Mouse (Mus musculus): ENCODE data around the gene Mamdc4. TPM values are rescaled to one million over a fixed set of nuclear protein-coding genes. Genes with fewer than 3 reads are reported as not detected.

The Mamdc4 gene
- total and polyA plus RNA-seq, 3 experiments = 17.6 to 21.6 TPM; not detected in 1

GRCm38 (mm10) chr2:25608671-25609070 is 34.0 kb upstream of the Mamdc4 start:
- no peaks in the 10 kb centered on the region for H3K9me3 ChIP-seq (replicated peaks; ENCODE audit: insufficient read depth, low read length)
- no peak for TF ChIP-seq MYB (IDR thresholded peaks at IDR 0.05; ENCODE audit: low read depth, low read length)
- TF ChIP-seq MAFK (IDR thresholded peaks at IDR 0.05; ENCODE audit: borderline replicate concordance, low read depth, low read length) = no peak
- 0 out of 2 replicates have a peak, but pooled peaks have one; percentile 0 for TF ChIP-seq MYC (IDR thresholded peaks at IDR 0.05; ENCODE audit: low read depth, low read length)
- TF ChIP-seq E2F4 (IDR thresholded peaks at IDR 0.05; ENCODE audit: borderline replicate concordance, low read depth, low read length) = peak; percentile 3; the same call in 1 of the 2 replicates
- TF ChIP-seq EP300 (IDR thresholded peaks at IDR 0.05; ENCODE audit: low read depth in 1 of 2, low read length in 2 of 2) = 0 out of 4 replicates have a peak, but pooled peaks of 1 of the 2 experiments have one; percentile 1
- TF ChIP-seq MXI1 (IDR thresholded peaks at IDR 0.05; ENCODE audit: low read depth, low read length) = no peak
- TF ChIP-seq SIN3A (IDR thresholded peaks at IDR 0.05; ENCODE audit: low read length) = peak; percentile 13; the same call in 1 of the 2 replicates
- TF ChIP-seq ETS1 (IDR thresholded peaks at IDR 0.05; ENCODE audit: low read depth, low read length) = peak; percentile 71; the same call in 1 of the 2 replicates
- no peak for TF ChIP-seq ZMIZ1 (IDR thresholded peaks at IDR 0.05; ENCODE audit: low read depth, low read length)
- DNase-seq (ENCODE audit: low read depth, low spot score) = no peak
- H3K9ac ChIP-seq (ENCODE audit: control insufficient read depth, low read depth, low read length, poor library complexity, severe bottlenecking) = peak overlapping the region; percentile 55
- H3K79me2 ChIP-seq (ENCODE audit: control insufficient read depth, insufficient read depth, low read length, poor library complexity) = peaks cover 28% of the 10 kb centered on the region
- H3K27ac ChIP-seq (ENCODE audit: control insufficient read depth, low read depth, low read length) = peak overlapping the region; percentile 37
- H3K27me3 ChIP-seq (ENCODE audit: control insufficient read depth in 1 of 2, insufficient read depth in 2 of 2, low read length in 2 of 2) = no peaks in the 10 kb centered on the region
- peak overlapping the region; percentile 27 to 37; a peak in 2 of 4 replicates for H3K4me3 ChIP-seq (ENCODE audit: control insufficient read depth in 1 of 2, insufficient read depth in 1 of 2, low read depth in 2 of 2, low read length in 2 of 2)
- peaks cover 0 to 18% of the 10 kb centered on the region in 2 experiments; a peak in 3 of 4 replicates for H3K4me1 ChIP-seq (ENCODE audit: control insufficient read depth in 1 of 2, insufficient read depth in 2 of 2, low read length in 2 of 2)
- peaks cover 0 to 16% of the 10 kb centered on the region in 2 experiments; a peak in 2 of 4 replicates for H3K36me3 ChIP-seq (ENCODE audit: control insufficient read depth in 1 of 2, insufficient read depth in 2 of 2, low read length in 2 of 2)

GRCm38 (mm10) chr2:25607761-25608622 is 33.3 kb upstream of the Mamdc4 start, which contains the start of gene Rabl6:
Gene Rabl6 (minus strand): TSS chr2:25608521.
- Histone ChIP-seq H3K79me2 (ENCODE audit: control insufficient read depth, insufficient read depth, low read length, poor library complexity) (peaks cover 28% of the 10 kb centered on the region), H3K27me3 (ENCODE audit: control insufficient read depth in 1 of 2, insufficient read depth in 2 of 2, low read length in 2 of 2) (no peaks in the 10 kb centered on the region), H3K27ac (ENCODE audit: control insufficient read depth, low read depth, low read length) (peak within 1 kb of the TSS; percentile 63), H3K9me3 (replicated peaks; ENCODE audit: insufficient read depth, low read length) (no peaks in the 10 kb centered on the region), H3K4me1 (ENCODE audit: control insufficient read depth in 1 of 2, insufficient read depth in 2 of 2, low read length in 2 of 2) (peaks cover 0 to 18% of the 10 kb centered on the region in 2 experiments; a peak in 3 of 4 replicates), H3K9ac (ENCODE audit: control insufficient read depth, low read depth, low read length, poor library complexity, severe bottlenecking) (peak within 1 kb of the TSS; percentile 99), H3K4me3 (ENCODE audit: control insufficient read depth in 1 of 2, insufficient read depth in 1 of 2, low read depth in 2 of 2, low read length in 2 of 2) (peak within 1 kb of the TSS; percentile 76 to 99), H3K36me3 (ENCODE audit: control insufficient read depth in 1 of 2, insufficient read depth in 2 of 2, low read length in 2 of 2) (peaks cover 0 to 16% of the 10 kb centered on the region in 2 experiments; a peak in 2 of 4 replicates)
- peak; percentile 94 for DNase-seq (ENCODE audit: low read depth, low spot score)
- peak; percentile 61 for TF ChIP-seq SIN3A (IDR thresholded peaks at IDR 0.05; ENCODE audit: low read length)
- peak; percentile 90 for TF ChIP-seq ZMIZ1 (IDR thresholded peaks at IDR 0.05; ENCODE audit: low read depth, low read length)
- peak; percentile 96 for TF ChIP-seq MAX (IDR thresholded peaks at IDR 0.05; ENCODE audit: low read length)
- TF ChIP-seq MYC (IDR thresholded peaks at IDR 0.05; ENCODE audit: low read depth, low read length) = 0 out of 2 replicates have a peak, but pooled peaks have one; percentile 64
- peak; percentile 95 for TF ChIP-seq NRF1 (IDR thresholded peaks at IDR 0.05; ENCODE audit: insufficient read depth, low read depth, low read length, poor library complexity, severe bottlenecking)
- TF ChIP-seq TCF12 (IDR thresholded peaks at IDR 0.05; ENCODE audit: low read depth, low read length) = peak; percentile 84
- no peak for TF ChIP-seq RCOR1 (IDR thresholded peaks at IDR 0.05; ENCODE audit: low read depth, low read length)
- TF ChIP-seq EP300 (IDR thresholded peaks at IDR 0.05; ENCODE audit: low read depth in 1 of 2, low read length in 2 of 2) = peak in 1 of 2 experiments; percentile 25; a peak in 1 of 4 replicates
- no peak for TF ChIP-seq UBTF (IDR thresholded peaks at IDR 0.05; ENCODE audit: borderline replicate concordance, insufficient read depth, low read depth, low read length)
- peak; percentile 69; the same call in 1 of the 2 replicates for TF ChIP-seq POLR2AphosphoS2 (IDR thresholded peaks at IDR 0.05; ENCODE audit: low read length)
- peak; percentile 52; the same call in 1 of the 2 replicates for TF ChIP-seq MAZ (IDR thresholded peaks at IDR 0.05; ENCODE audit: low read depth, low read length)
- peak; percentile 75; the same call in 1 of the 2 replicates for TF ChIP-seq MXI1 (IDR thresholded peaks at IDR 0.05; ENCODE audit: low read depth, low read length)
- peak; percentile 93 for TF ChIP-seq NELFE (IDR thresholded peaks at IDR 0.05; ENCODE audit: low read depth, low read length)
- peak; percentile 75; the same call in 1 of the 2 replicates for TF ChIP-seq KAT2A (conservative IDR thresholded peaks at IDR 0.05; ENCODE audit: low read depth, low read length)
- no peak for TF ChIP-seq GATA1 (IDR thresholded peaks at IDR 0.05; ENCODE audit: low read depth, low read length)
- TF ChIP-seq HCFC1 (IDR thresholded peaks at IDR 0.05; ENCODE audit: low read depth, low read length) = peak; percentile 91
- no peak for TF ChIP-seq ZC3H11A (IDR thresholded peaks at IDR 0.05; ENCODE audit: low read depth, low read length)
- TF ChIP-seq POLR2AphosphoS5 (IDR thresholded peaks at IDR 0.05; ENCODE audit: borderline replicate concordance, low read depth, low read length) = no peak
- peak; percentile 83 for TF ChIP-seq TBP (IDR thresholded peaks at IDR 0.05; ENCODE audit: low read depth, low read length)
- peak; percentile 84 to 95 for TF ChIP-seq POLR2A (IDR thresholded peaks at IDR 0.05; ENCODE audit: control insufficient read depth in 1 of 2, insufficient read depth in 1 of 2, low read depth in 1 of 2, low read length in 2 of 2, poor library complexity in 1 of 2)
- TF ChIP-seq E2F4 (IDR thresholded peaks at IDR 0.05; ENCODE audit: borderline replicate concordance, low read depth, low read length) = peak; percentile 85; the same call in 1 of the 2 replicates
- peak; percentile 27; the same call in 1 of the 2 replicates for TF ChIP-seq GABPA (IDR thresholded peaks at IDR 0.05; ENCODE audit: low read depth, low read length)
- peak; percentile 51; the same call in 1 of the 2 replicates for TF ChIP-seq ELF1 (IDR thresholded peaks at IDR 0.05; ENCODE audit: low read depth, low read length)
